Mouse (Mus musculus) cerebellum, postnatal 10 days (tissue): ENCODE measurements around the gene Mill2.
"Not testable (repeated sequence)": the region's sequence is repeated elsewhere in the genome, so short reads cannot be mapped to it uniquely, and the experiment has no call there.

Experiments used
- DNase-seq, 2 experiments: peaks; one replicate each; pipeline ENCODE4 v3.0.0; 2021; ENCODE audit warnings: mixed read lengths in 2 of 2

Mill2 gene

DNA sequence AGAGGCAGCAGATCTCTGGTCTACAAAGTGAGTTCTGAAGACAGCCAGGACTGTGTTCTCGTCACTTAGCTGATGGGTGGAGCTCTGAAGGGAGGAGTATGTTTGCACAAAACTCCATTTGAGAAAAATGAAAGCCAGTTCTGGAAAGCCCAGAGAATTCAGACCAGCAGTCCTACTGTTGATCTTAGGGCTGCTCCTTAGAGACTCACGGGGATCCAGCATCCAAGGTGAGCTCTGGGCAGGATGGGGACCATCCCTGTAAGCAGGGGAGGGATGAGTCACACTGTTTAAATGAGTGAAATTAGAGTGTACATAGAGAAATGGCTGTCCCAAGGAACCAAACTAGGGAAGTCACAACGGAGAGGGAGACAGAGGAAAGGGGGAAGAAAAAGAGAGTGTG is at the start of gene Mill2:
Gene Mill2 (plus strand): TSS at position 102 of the 400 bp plus-strand sequence.
- peak in 1 of 2 experiments; percentile 7 for DNase-seq

GRCm38 (mm10) chr7:18790671-18791070 is 49.1 kb upstream of the Mill2 start:
- DNase-seq, result not testable (repeated sequence)

- DNase-seq, result no peak
Measured at GRCm38 (mm10) chr7:18798420-18798819, 41.3 kb upstream of the Mill2 start, which contains the start of gene Psg19. TSS of gene Psg19 (minus strand) at chr7:18798520.

DNA sequence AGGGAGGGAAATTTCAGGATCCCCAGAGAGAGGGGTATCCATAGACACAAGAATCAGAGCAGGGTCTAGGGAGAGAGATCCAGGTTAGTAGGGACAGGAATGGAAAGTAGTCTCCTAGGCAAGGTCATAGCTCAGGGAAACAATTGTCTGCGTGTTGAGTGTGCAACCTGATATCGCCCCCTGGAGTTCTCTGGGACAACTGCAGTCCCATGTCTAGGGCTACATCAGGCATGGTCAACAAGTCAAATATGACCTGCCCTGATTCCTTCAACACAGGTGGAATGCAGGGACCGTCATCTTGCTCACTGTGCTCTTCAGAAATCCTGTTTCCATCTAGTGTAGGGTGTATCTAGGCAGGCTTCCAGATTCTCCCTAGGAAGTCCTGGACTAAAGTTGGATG is 40.6 kb upstream of the Mill2 start:
- DNase-seq, result no peak

DNA sequence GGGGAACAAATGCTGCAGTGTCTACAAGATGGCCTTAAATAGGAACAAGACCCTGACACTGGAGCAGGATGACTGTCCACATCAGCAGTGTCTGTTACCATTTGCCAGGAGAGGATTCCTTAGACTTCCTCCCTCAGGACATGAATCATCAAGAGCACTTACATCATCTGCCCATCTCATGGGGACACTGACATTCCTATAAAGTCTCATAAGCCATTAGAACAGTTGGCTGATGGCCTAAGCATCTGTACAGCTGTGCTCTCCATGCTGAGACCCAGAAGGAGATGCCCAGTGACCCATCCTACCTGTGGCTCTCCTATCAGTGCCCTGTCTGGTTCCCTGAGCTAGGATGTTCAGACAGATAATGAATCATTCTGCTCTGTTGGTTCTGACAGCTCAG is 36.2 kb upstream of the Mill2 start:
- DNase-seq, result no peak

GRCm38 (mm10) chr7:18818301-18818700 is 21.5 kb upstream of the Mill2 start:
- DNase-seq, result no peak

- DNase-seq, result no peak
Measured at GRCm38 (mm10) chr7:18821507-18821906, 18.3 kb upstream of the Mill2 start, which contains the start of gene Psg17. TSS of gene Psg17 (minus strand) at chr7:18821607.

DNA sequence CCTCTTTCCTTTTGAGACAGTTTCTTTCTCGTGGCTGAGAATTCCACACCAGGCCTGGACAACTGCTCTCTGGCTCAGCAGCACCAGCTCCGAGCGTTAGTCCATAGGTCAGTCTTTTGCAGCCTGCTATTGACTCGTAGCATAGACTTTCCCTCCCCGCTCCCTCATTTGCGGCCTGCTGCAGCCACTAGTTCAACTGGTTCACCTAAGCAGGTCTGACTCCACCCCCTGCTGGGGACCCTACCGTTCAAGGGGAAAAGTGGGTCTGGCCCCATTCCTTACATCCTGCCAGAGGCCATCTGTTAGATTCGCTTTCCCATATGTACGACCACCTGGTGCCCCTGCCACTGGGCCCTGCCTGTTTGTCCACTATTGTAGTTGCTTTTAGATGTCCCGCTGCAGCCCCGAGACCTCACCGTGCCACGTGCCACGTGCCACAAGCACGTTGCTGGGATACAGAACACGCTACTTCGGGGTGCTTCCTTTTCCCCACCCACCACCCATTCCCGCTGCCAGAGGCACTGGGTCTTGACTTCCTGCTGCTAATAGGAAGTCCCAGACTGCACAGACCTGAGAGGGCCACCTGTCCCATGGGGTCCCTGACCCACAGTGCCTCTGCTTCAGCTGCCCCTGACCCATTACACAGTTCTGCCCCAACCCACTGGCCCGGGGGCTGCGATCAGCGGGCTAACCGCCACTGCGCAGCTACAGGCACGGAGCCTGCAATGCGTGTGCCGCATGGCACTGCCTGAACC is 11.8 kb upstream of the Mill2 start:
- DNase-seq, result peak in 1 of 2 experiments; percentile 7

DNA sequence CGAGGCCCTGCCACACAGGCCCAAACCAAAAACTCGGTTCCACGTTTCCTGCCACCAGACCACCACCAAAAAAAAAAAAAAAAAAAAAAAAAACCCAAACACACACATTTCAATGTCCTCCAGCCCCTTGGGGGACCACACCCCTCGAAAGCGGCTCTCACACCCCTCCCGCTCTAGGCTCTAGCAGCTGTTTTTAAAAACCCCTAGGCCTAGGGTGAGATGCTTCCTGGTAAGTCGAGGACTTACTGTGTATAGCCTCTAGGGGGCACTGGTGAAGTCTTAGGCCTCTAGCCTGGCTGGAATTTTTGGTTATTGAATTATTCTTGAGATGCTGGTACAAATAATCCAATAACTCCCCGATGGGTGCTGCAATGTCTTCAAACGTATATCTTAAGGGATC is 11.2 kb upstream of the Mill2 start:
- DNase-seq, result peak; percentile 13 to 36

GRCm38 (mm10) chr7:18829545-18829944 is 10.2 kb upstream of the Mill2 start:
- DNase-seq, result no peak

DNA sequence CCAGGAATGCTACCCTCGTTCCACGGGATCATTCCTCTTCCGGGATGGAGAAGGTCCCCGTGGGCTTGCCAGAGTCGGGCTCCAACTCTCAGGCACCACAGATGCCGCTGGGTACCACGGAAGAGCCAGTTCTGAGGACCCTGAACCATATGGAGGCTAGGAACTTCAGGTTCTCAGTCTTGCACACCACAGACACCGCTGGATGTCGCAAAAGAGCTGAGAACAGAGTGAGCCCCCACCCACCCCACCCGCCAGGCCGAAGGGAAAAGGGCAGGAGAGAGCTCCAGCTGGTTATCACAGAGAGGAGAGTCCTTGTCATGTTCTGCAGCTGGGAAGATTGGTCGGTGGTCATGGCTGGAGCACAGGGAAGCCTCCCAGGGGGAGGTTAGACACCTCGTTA is 7.5 kb upstream of the Mill2 start:
- no peak for DNase-seq

DNA sequence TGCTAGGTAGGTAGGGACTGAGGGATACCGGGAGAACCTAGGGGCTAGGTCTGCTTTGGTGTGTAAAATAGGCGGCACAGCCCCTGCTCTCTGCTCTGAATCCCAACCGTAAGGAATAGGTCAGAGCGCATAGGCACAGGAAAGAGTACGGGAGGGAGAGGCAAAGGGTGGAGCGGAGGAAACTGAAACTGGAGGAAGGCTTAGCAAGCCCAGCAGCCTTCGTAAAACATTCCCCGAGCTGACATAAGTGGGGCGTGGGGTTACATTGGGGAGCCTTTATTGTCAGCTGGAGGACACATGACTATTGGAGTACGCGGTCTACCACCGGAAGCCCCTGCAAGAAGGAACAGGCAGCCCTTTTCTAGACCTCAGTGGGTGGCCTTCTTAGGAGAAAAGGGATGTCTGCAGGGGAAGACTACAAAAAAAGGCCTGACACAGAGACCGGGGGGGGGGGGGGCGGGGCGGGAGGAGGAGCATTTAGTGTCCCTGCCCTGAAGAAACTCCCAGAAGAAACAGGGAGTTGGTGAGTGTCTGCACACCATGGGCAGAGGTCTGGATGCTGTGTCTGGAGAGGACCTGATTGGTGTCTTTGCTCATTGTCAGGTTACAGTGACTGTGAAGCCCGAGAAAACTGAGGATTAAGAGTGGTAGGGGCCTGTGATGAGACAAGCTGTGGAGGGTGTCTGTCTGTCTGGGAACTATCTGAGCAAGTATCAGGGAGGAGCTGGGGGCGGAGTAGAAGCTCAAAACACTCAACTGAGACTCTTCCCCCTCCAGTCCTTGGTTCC is 814 bp downstream of the Mill2 start:
- peak; percentile 56 to 65 for DNase-seq

- DNase-seq, result peak; percentile 4 to 10
Measured at GRCm38 (mm10) chr7:18841174-18841567, 1.4 kb downstream of the Mill2 start.

DNA sequence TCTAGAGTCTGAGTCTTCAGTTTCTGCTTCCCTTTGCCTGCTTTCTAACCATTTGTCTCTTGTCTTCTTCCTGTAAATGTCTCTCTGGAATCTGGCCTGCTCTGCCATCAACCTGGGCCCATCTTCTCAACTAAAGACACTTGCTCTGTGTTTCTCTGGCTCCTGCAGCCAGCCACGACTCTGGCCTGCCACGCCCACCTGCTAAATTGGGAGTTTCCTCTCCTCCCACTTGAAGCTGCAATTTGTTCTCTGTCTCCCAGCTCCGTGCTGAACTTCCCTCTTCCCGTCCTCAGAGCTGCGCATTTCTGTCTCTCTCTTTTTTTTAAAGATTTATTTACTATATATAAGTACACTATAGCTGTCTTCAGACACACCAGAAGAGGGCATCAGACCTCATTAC is 5.0 kb downstream of the Mill2 start:
- DNase-seq, result no peak

GRCm38 (mm10) chr7:18848395-18848794 is 8.6 kb downstream of the Mill2 start:
- DNase-seq, result no peak

GRCm38 (mm10) chr7:18858310-18858916 is 18.6 kb downstream of the Mill2 start:
- no peak for DNase-seq

- DNase-seq, result no peak
Measured at GRCm38 (mm10) chr7:18862801-18863200, 23.0 kb downstream of the Mill2 start.

GRCm38 (mm10) chr7:18868491-18868890 is 28.7 kb downstream of the Mill2 start:
- DNase-seq, result no peak

GRCm38 (mm10) chr7:18871031-18871430 is 31.3 kb downstream of the Mill2 start, which contains the start of gene Pglyrp1:
TSS of gene Pglyrp1 (plus strand) at chr7:18871331.
- not testable (repeated sequence) for DNase-seq

DNA sequence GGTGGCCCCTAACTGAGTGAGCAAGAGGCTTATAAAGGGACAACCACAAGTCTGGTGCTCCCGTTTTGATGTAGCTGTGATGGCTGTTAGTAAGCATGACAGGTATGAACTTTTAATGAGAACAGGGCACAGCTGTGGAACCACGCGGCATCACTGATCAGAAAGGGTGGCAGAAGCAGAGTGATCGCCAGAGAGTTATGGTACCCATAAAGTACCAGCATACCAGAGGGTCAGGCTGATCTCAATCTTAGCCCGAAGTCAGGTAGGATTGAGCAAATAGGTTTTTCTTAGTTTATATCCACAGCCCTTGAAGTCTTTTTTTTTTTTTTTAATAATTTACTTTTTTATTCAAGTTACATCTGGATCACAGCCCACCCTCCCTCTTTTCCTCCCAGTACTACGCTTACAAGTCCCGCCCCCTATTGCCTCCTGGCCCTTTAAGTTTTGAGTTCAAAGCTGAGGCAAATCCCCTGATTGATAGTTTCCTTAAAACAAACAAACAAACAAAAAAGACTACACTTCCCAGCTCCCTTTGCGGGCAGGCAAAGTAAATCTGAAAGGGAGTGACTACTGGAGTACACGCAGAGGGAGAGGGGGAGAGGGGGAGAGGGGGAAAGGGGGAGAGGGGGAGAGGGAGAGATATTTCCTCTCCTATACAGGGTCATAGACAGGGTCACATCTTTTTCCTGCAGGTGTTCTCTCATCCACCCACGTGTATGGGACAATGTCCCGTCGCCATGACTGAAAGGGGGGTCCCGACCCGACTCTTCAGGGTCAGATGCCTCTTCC is 32.4 kb downstream of the Mill2 start:
- DNase-seq, result peak; percentile 43 to 49

DNA sequence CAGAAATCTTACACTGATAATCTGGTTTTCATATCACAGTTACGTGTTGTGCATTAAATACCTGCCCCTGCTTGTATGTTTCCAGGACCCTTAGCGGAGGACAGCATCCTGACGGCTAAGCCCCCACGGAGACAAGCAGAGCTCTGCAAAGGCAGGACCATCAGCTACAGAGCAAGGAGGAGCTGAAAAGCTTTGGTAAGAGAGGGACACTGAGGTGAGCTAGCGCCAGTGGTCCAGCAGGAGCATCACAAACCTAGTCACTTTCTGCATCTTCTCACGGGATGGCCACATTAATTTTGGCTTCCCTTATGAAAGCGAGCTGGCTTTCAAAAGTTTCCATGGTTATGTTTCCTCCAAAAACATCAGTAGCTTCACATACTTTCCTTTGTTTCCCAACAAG is 33.0 kb downstream of the Mill2 start:
- peak in 1 of 2 experiments; percentile 19 for DNase-seq

GRCm38 (mm10) chr7:18873253-18873652 is 33.5 kb downstream of the Mill2 start:
- DNase-seq, result peak; percentile 87 to 88

GRCm38 (mm10) chr7:18875372-18875771 is 35.6 kb downstream of the Mill2 start:
- no peak for DNase-seq
